Mouse (Mus musculus) C3H10T1/2 (cell line): ENCODE data around the gene Nars2. TPM values are rescaled to one million over a fixed set of nuclear protein-coding genes. Genes with fewer than 3 reads are reported as not detected.

Experiments used
- polyA plus RNA-seq, 2 experiments: library from polyadenylated mRNA; unstranded; fragments of >200 nt; fragmentation: generic; extraction: Trizol; gene quantifications; one replicate each; pipeline ENCODE4 v1.2.1; 2012; ENCODE audit warnings: missing spikeins in 2 of 2

Nars2 gene
- 1 to 10 TPM in 1 of 2 experiments, under 1 TPM in 1; 0.47 to 1.3 TPM for polyA plus RNA-seq

GRCm38 (mm10) chr7:96951281-96952051 is at the start of gene Nars2:
Gene Nars2, plus strand, starts transcription at chr7:96951505.

GRCm38 (mm10) chr7:97081242-97081958 is 130.1 kb downstream of the Nars2 start, which contains the start of gene Gab2:
Gene Gab2, plus strand, starts transcription at chr7:97081586.

Other genes with a start within 250 kb of the Nars2 start
- gene Gab2, start 130.1 kb downstream of the Nars2 start, polyA plus RNA-seq: 1 to 10 TPM in 1 of 2 experiments, under 1 TPM in 1; 0.61 to 1.6 TPM